Mouse (Mus musculus) liver, embryonic 14.5 days (tissue): ENCODE measurements around the gene Wbp11. TPM values are rescaled to one million over a fixed set of nuclear protein-coding genes. Genes with fewer than 3 reads are reported as not detected.
"Not testable (repeated sequence)": the region's sequence is repeated elsewhere in the genome, so short reads cannot be mapped to it uniquely, and the experiment has no call there.

Experiments
- ATAC-seq: fragments of 200-750 bp; cut with Nextera tagmentation; 2 replicates; pipeline ENCODE4 v1.8.0; 2017; ENCODE audit warnings: moderate number of reproducible peaks, mild to moderate bottlenecking, moderate library complexity; ENCODE audit not compliant: insufficient read depth
- DNase-seq, 3 experiments: peaks; one replicate each; pipeline ENCODE4 v3.0.0-alpha.2; 2012 to 2013; ENCODE audit warnings: low read depth in 3 of 3, low spot score in 3 of 3
- H3K27ac ChIP-seq: fragments of 300-500 bp; sonication (generic); 2 replicates; pipeline ENCODE4 v1.5.1; 2014; ENCODE audit warnings: moderate library complexity, mild to moderate bottlenecking, control low read depth, inconsistent platforms
- H3K27me3 ChIP-seq: fragments of 300-500 bp; sonication (generic); 2 replicates; pipeline ENCODE4 v1.6.1; 2014; ENCODE audit warnings: mild to moderate bottlenecking, low read length, moderate library complexity; ENCODE audit not compliant: control insufficient read depth, insufficient read depth
- H3K36me3 ChIP-seq: fragments of 300-500 bp; sonication (generic); replicated peaks from 2 replicates; pipeline ENCODE4 v1.6.1; 2014; ENCODE audit warnings: low read depth; ENCODE audit not compliant: control insufficient read depth, insufficient read depth
- H3K4me1 ChIP-seq, 2 experiments: fragments of 200-500 bp in 1 of 2; fragments of 300-500 bp in 1 of 2; sonication (generic) in 1 of 2; replicated peaks; 2 replicates each; pipeline ENCODE4 v1.6.1; 2012 to 2014; ENCODE audit warnings: antibody characterized with exemption in 1 of 2, inconsistent platforms in 1 of 2, low read length in 1 of 2; ENCODE audit not compliant: control insufficient read depth in 2 of 2, insufficient read depth in 2 of 2
- H3K4me2 ChIP-seq: fragments of 300-500 bp; sonication (generic); 2 replicates; pipeline ENCODE4 v1.6.1; 2014; ENCODE audit warnings: low read depth, mild to moderate bottlenecking, control low read depth, moderate library complexity
- H3K4me3 ChIP-seq, 2 experiments: fragments of 200-500 bp in 1 of 2; fragments of 300-500 bp in 1 of 2; sonication (generic) in 1 of 2; 2 replicates each; pipeline ENCODE4 v1.5.1; 2012 to 2014; ENCODE audit warnings: low read depth in 2 of 2, low read length in 2 of 2, mild to moderate bottlenecking in 2 of 2, control low read depth in 1 of 2, inconsistent platforms in 1 of 2, moderate library complexity in 1 of 2; ENCODE audit not compliant: insufficient read depth in 1 of 2
- H3K9ac ChIP-seq: fragments of 300-500 bp; sonication (generic); replicated peaks from 2 replicates; pipeline ENCODE4 v1.6.1; 2014; ENCODE audit warnings: mild to moderate bottlenecking, control low read depth, moderate library complexity
- H3K9me3 ChIP-seq: fragments of 300-500 bp; sonication (generic); 2 replicates; pipeline ENCODE4 v1.6.1; 2016; ENCODE audit warnings: low read length, mixed read lengths; ENCODE audit not compliant: control insufficient read depth
- CTCF ChIP-seq: IDR thresholded peaks from 2 replicates; pipeline ENCODE4 v1.5.1; 2016; ENCODE audit warnings: antibody characterized with exemption, low read depth, control low read depth
- EP300 ChIP-seq: IDR thresholded peaks from 2 replicates; pipeline ENCODE4 v1.6.1; 2016; ENCODE audit warnings: antibody characterized with exemption, low read depth
- WGBS: fragments of 180-500 bp; shearing (Covaris S2); extraction: QIAGEN DNeasy Blood & Tissue Kit; methylation state at CpG from one replicate; pipeline ENCODE4 v1.1.7; 2014; ENCODE audit not compliant: insufficient replicate concordance; 5-methylcytosine and 5-hydroxymethylcytosine counted together
- polyA plus RNA-seq, 2 experiments: library from polyadenylated mRNA; depleted of rRNA in 1 of 2; stranded (reverse) in 1 of 2; unstranded in 1 of 2; fragments of >200 nt; fragmentation: Nextera tagmentation in 1 of 2; extraction: Ambion mirVana in 1 of 2; gene quantifications; 2 replicates each; pipeline versions ENCODE4 v1.2.1 to v1.2.3; 2012 to 2014

Wbp11 gene
- polyA plus RNA-seq, 2 experiments, result 37.6 to 51.3 TPM

GRCm38 (mm10) chr6:136797874-136798693 is 29.9 kb downstream of the Wbp11 start:
- peak overlapping the region; percentile 97 for H3K27ac ChIP-seq
- peak overlapping the region; percentile 79 for H3K9ac ChIP-seq
- H3K9me3 ChIP-seq, H3K27me3 ChIP-seq, H3K36me3 ChIP-seq: not testable (repeated sequence)
- WGBS, result 41% methylated on average over 3 of the region's 3 CpGs
- ATAC-seq, result peak; percentile 96
- peak; percentile 67 for TF ChIP-seq EP300
- H3K4me1 ChIP-seq, result peaks cover 32 to 51% of the 10 kb centered on the region in 2 experiments
- DNase-seq, result peak in 2 of 3 experiments; percentile 63 to 69
- H3K4me3 ChIP-seq, result peak overlapping the region; percentile 63 to 77
- peak overlapping the region; percentile 76 for H3K4me2 ChIP-seq

DNA sequence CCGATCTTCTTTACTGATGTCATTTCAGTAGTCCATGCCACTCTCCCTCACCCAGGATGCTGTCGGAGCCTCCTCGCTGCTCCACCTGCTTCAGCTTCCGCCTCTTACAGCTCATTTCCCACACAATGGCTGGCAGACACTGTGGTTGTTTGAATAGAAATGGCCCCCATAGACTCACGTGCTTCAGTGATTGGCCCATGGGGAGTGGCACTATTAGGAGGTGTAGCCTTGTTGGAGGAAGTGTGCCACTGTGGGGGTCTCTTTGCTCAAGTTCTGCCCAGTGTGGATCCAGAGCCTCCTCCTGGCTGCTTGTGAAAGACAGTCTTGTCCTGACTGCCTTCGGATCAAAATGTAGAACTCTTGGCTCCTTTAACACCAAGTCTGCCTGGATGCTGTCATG is 32.2 kb downstream of the Wbp11 start:
- Histone ChIP-seq H3K4me1 (peaks cover 25 to 40% of the 10 kb centered on the region in 2 experiments), H3K9ac (no peak overlapping the region), H3K4me2 (no peak overlapping the region), H3K27me3 (peaks cover 6% of the 10 kb centered on the region; the same call in 1 of the 2 replicates), H3K9me3 (no peaks in the 10 kb centered on the region), H3K27ac (no peak overlapping the region), H3K36me3 (no peaks in the 10 kb centered on the region), H3K4me3 (no peak overlapping the region)
- no peak for TF ChIP-seq EP300
- no peak for TF ChIP-seq CTCF
- ATAC-seq (no peak), DNase-seq (no peak)
- 65% methylated on average over 6 of the region's 6 CpGs for WGBS

DNA sequence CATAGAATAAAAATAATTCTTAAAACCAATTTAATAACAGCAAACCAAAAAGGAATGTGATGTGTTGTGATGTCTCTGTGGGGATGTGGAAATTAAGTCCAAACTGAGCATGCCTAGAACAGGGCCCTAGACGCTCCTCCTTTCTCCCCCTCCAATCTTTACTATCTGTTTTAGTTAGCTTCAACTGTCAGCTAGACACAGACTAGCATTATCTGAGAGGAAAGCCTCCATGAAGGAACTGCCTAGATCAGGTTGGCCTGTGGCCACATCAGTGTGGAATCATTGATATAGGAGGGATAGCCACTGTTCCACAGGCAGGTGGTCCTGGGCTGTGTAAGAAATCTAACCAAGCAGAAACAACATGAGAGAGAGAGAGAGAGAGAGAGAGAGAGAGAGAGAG is 32.9 kb downstream of the Wbp11 start:
- no peaks in the 10 kb centered on the region for H3K36me3 ChIP-seq
- no peak overlapping the region for H3K4me2 ChIP-seq
- TF ChIP-seq EP300, result no peak; the same call in 1 of the 2 replicates
- TF ChIP-seq CTCF, result no peak
- no peak overlapping the region for H3K9ac ChIP-seq
- H3K9me3 ChIP-seq, result no peaks in the 10 kb centered on the region
- ATAC-seq (no peak), DNase-seq (no peak)
- 7% methylated on average over 1 of the region's 1 CpGs for WGBS
- H3K4me3 ChIP-seq, result no peak overlapping the region
- peaks cover 25 to 37% of the 10 kb centered on the region in 2 experiments for H3K4me1 ChIP-seq
- peaks cover 6% of the 10 kb centered on the region; the same call in 1 of the 2 replicates for H3K27me3 ChIP-seq
- no peak overlapping the region for H3K27ac ChIP-seq

- Histone ChIP-seq H3K4me2 (peak overlapping the region; percentile 75), H3K27me3 (peaks cover 6% of the 10 kb centered on the region; the same call in 1 of the 2 replicates), H3K36me3 (no peaks in the 10 kb centered on the region), H3K4me1 (peaks cover 21 to 35% of the 10 kb centered on the region in 2 experiments), H3K9ac (peak overlapping the region; percentile 59), H3K4me3 (peak overlapping the region; percentile 47 to 51), H3K27ac (no peak overlapping the region), H3K9me3 (no peaks in the 10 kb centered on the region)
- WGBS, result under 1% methylated on average over 22 of the region's 24 CpGs
- TF ChIP-seq CTCF (no peak), EP300 (no peak)
- ATAC-seq, result no peak
- DNase-seq, result no peak
These were observed 34.1 kb downstream of the Wbp11 start for GRCm38 (mm10) chr6:136793831-136794525.
